Mouse (Mus musculus): ENCODE data around the gene Hist1h4a. TPM values are rescaled to one million over a fixed set of nuclear protein-coding genes. Genes with fewer than 3 reads are reported as not detected.

The Hist1h4a gene
- polyA plus RNA-seq, 1 experiment: 13.1 TPM

GRCm38 (mm10) chr13:23745381-23746161, 15.5 kb downstream of the Hist1h4a start, which contains the start of gene Hist1h3c:
Gene Hist1h3c (minus strand): TSS chr13:23745602.
- under 1% methylated on average over 28 of the region's 28 CpGs for WGBS
- DNase-seq (ENCODE audit: low read depth, low spot score): no peak

- WGBS: 3% methylated on average over 21 of the region's 36 CpGs
Observed at GRCm38 (mm10) chr13:23744421-23745380, 16.3 kb downstream of the Hist1h4a start.

GRCm38 (mm10) chr13:23743963-23744362, 17.1 kb downstream of the Hist1h4a start:
- WGBS: 45% methylated on average over 4 of the region's 4 CpGs
- no peak for DNase-seq (ENCODE audit: low read depth, low spot score)

More at GRCm38 (mm10) chr13:23744421-23745380, 16.3 kb downstream of the Hist1h4a start:
- DNase-seq (ENCODE audit: low read depth, low spot score): no peak

GRCm38 (mm10) chr13:23743215-23743614, 17.8 kb downstream of the Hist1h4a start:
- DNase-seq (ENCODE audit: low read depth, low spot score): no peak
- 84% methylated on average over 5 of the region's 5 CpGs for WGBS

- DNase-seq (ENCODE audit: low read depth, low spot score): no peak
Observed at GRCm38 (mm10) chr13:23742007-23742406, 19.0 kb downstream of the Hist1h4a start.

- no peak for DNase-seq (ENCODE audit: low read depth, low spot score)
- 56% methylated on average over 5 of the region's 5 CpGs for WGBS
Observed at GRCm38 (mm10) chr13:23740910-23741309, 20.1 kb downstream of the Hist1h4a start.

- 16% methylated on average over 13 of the region's 13 CpGs for WGBS
- no peak for DNase-seq (ENCODE audit: low read depth, low spot score)
Observed at GRCm38 (mm10) chr13:23740256-23740840, 20.7 kb downstream of the Hist1h4a start.

- under 1% methylated on average over 14 of the region's 14 CpGs for WGBS
- DNase-seq (ENCODE audit: low read depth, low spot score): no peak
Observed at GRCm38 (mm10) chr13:23739922-23740252, 21.1 kb downstream of the Hist1h4a start.

- DNase-seq (ENCODE audit: low read depth, low spot score): peak; percentile 84
- WGBS: under 1% methylated on average over 39 of the region's 39 CpGs
Observed at GRCm38 (mm10) chr13:23739069-23739921, 21.7 kb downstream of the Hist1h4a start.

- WGBS: under 1% methylated on average over 38 of the region's 38 CpGs
Observed at GRCm38 (mm10) chr13:23738677-23739068, 22.4 kb downstream of the Hist1h4a start, which contains the start of gene Hist1h1c. Gene Hist1h1c (plus strand): TSS chr13:23738808.

GRCm38 (mm10) chr13:23738041-23738440, 23.0 kb downstream of the Hist1h4a start:
- 28% methylated on average over 4 of the region's 4 CpGs for WGBS
- DNase-seq (ENCODE audit: low read depth, low spot score): no peak

More at GRCm38 (mm10) chr13:23738677-23739068, 22.4 kb downstream of the Hist1h4a start, which contains the start of gene Hist1h1c:
- DNase-seq (ENCODE audit: low read depth, low spot score): no peak

- no peak for DNase-seq (ENCODE audit: low read depth, low spot score)
- 89% methylated on average over 5 of the region's 5 CpGs for WGBS
Observed at GRCm38 (mm10) chr13:23737091-23737490, 23.9 kb downstream of the Hist1h4a start.

GRCm38 (mm10) chr13:23732156-23732804, 28.8 kb downstream of the Hist1h4a start:
- 22% methylated on average over 8 of the region's 8 CpGs for WGBS
- DNase-seq (ENCODE audit: low read depth, low spot score): no peak

- 20% methylated on average over 8 of the region's 8 CpGs for WGBS
- DNase-seq (ENCODE audit: low read depth, low spot score): peak; percentile 87
Observed at GRCm38 (mm10) chr13:23730479-23730878, 30.6 kb downstream of the Hist1h4a start.

GRCm38 (mm10) chr13:23729706-23730105, 31.3 kb downstream of the Hist1h4a start:
- 90% methylated on average over 5 of the region's 5 CpGs for WGBS
- DNase-seq (ENCODE audit: low read depth, low spot score): no peak

GRCm38 (mm10) chr13:23729192-23729525, 31.9 kb downstream of the Hist1h4a start:
- WGBS: 88% methylated on average over 9 of the region's 9 CpGs
- DNase-seq (ENCODE audit: low read depth, low spot score): no peak

GRCm38 (mm10) chr13:23728472-23729191, 32.4 kb downstream of the Hist1h4a start:
- 88% methylated on average over 18 of the region's 18 CpGs for WGBS
- DNase-seq (ENCODE audit: low read depth, low spot score): no peak

GRCm38 (mm10) chr13:23725213-23725612, 35.8 kb downstream of the Hist1h4a start:
- 38% methylated on average over 1 of the region's 1 CpGs for WGBS
- DNase-seq (ENCODE audit: low read depth, low spot score): no peak
